Mouse (Mus musculus): ENCODE data around the gene Mapk3.

- TF ChIP-seq CHD2 (IDR thresholded peaks at IDR 0.05; ENCODE audit: low read length) (no peak), HCFC1 (IDR thresholded peaks at IDR 0.05; ENCODE audit: low read depth, low read length) (no peak), E2F4 (IDR thresholded peaks at IDR 0.05; ENCODE audit: insufficient replicate concordance, low read depth, low read length) (no peak), MAZ (IDR thresholded peaks at IDR 0.05; ENCODE audit: low read depth, low read length) (0 out of 2 replicates have a peak, but pooled peaks have one; percentile 53), POLR2A (IDR thresholded peaks at IDR 0.05; ENCODE audit: low read depth, low read length) (0 out of 2 replicates have a peak, but pooled peaks have one; percentile 25), IRF4 (IDR thresholded peaks at IDR 0.05; ENCODE audit: low read depth, low read length) (no peak), CTCF (conservative IDR thresholded peaks at IDR 0.05 in 1 of 2, IDR thresholded peaks at IDR 0.05 in 1 of 2; ENCODE audit: low read depth in 2 of 2, low read length in 2 of 2) (peak; percentile 82 to 83)
Observed at GRCm38 (mm10) chr7:126754866-126755265, 4.5 kb upstream of the Mapk3 start.
